Mouse (Mus musculus): Measurements from ENCODE around the gene Rps15. TPM values are rescaled to one million over a fixed set of nuclear protein-coding genes. Genes with fewer than 3 reads are reported as not detected.
A peak's percentile ranks its signal among the peaks of the same experiment; 100 is the strongest.

Gene Rps15
- polyA plus RNA-seq, 1 experiment: 1,616 TPM

DNA sequence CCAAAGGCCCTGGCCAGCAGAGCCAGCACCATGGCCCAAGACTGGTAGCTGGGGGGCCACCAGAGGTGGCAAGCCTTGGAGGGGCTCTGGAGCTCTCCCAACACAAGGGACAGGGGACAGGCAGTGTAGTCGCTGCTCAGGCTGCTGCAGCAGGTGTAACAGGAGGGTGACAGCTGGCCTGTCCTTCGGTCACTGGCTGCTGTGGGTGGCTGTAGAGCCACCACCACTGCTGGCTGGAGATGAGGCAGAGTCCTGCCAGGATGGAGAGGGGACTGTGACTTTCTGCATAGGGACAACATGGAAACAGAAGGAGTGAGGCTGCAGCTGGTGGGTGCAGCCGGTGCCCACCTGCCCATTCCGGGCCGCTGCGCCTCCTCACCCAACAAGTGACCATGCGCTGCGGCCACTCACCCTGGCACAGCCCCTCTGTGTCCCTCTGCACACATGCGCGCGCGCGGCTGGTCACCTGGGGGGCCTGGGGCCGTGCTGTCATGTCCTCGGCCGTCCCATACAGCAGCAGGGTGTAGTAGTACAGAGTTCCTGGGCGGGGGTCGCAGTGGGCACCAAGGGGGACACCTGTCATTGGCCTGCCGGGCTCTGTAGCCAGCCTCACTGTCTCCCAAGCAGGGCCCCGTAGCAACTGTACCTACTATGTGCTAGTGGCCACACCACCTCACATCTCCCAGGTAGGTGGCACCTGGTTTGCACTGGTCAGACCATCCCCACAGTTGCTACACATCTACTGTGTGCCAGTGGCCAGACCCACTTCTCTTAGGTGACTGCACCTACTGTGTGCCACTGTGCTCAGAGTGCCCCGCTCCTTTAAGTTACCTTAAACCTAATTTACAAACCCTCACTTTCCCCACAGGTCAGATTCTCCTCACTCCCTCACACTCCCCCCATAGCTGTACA, 29.7 kb downstream of the Rps15 start:
- H3K4me3 ChIP-seq (ENCODE audit: insufficient read depth, low read length): peak overlapping the region; percentile 93
- peak overlapping the region; percentile 91 for H3K27ac ChIP-seq (ENCODE audit: insufficient read depth, low read depth, low read length)

GRCm38 (mm10) chr10:80322811-80323211, 30.6 kb downstream of the Rps15 start:
- Histone ChIP-seq H3K4me3 (ENCODE audit: insufficient read depth, low read length) (peak overlapping the region; percentile 93), H3K4me1 (ENCODE audit: control insufficient read depth, insufficient read depth, low read length) (peaks cover 16% of the 10 kb centered on the region), H3K27ac (ENCODE audit: insufficient read depth, low read depth, low read length) (peak overlapping the region; percentile 8; the same call in 1 of the 2 replicates)
- TF ChIP-seq POLR2A (IDR thresholded peaks at IDR 0.05; ENCODE audit: borderline replicate concordance, low read depth, low read length) (no peak), CTCF (IDR thresholded peaks at IDR 0.05; ENCODE audit: low read depth, low read length) (peak; percentile 34; the same call in 1 of the 2 replicates)

More for the DNA sequence above, 29.7 kb downstream of the Rps15 start:
- H3K4me1 ChIP-seq (ENCODE audit: control insufficient read depth, insufficient read depth, low read length): peaks cover 19% of the 10 kb centered on the region
- no peak for TF ChIP-seq POLR2A (IDR thresholded peaks at IDR 0.05; ENCODE audit: borderline replicate concordance, low read depth, low read length)
- TF ChIP-seq CTCF (IDR thresholded peaks at IDR 0.05; ENCODE audit: low read depth, low read length): no peak

GRCm38 (mm10) chr10:80323261-80324119, 31.2 kb downstream of the Rps15 start:
- Histone ChIP-seq H3K4me1 (ENCODE audit: control insufficient read depth, insufficient read depth, low read length) (peaks cover 16% of the 10 kb centered on the region), H3K4me3 (ENCODE audit: insufficient read depth, low read length) (peak overlapping the region; percentile 93), H3K27ac (ENCODE audit: insufficient read depth, low read depth, low read length) (peak overlapping the region; percentile 45)
- no peak for TF ChIP-seq POLR2A (IDR thresholded peaks at IDR 0.05; ENCODE audit: borderline replicate concordance, low read depth, low read length)
- TF ChIP-seq CTCF (IDR thresholded peaks at IDR 0.05; ENCODE audit: low read depth, low read length): no peak

GRCm38 (mm10) chr10:80324120-80325037, 32.1 kb downstream of the Rps15 start:
- Histone ChIP-seq H3K27ac (ENCODE audit: insufficient read depth, low read depth, low read length) (no peak overlapping the region), H3K4me3 (ENCODE audit: insufficient read depth, low read length) (peak overlapping the region; percentile 93; the same call in 1 of the 2 replicates), H3K4me1 (ENCODE audit: control insufficient read depth, insufficient read depth, low read length) (peaks cover 12% of the 10 kb centered on the region)
- TF ChIP-seq CTCF (IDR thresholded peaks at IDR 0.05; ENCODE audit: low read depth, low read length): no peak

- TF ChIP-seq POLR2A (IDR thresholded peaks at IDR 0.05; ENCODE audit: borderline replicate concordance, low read depth, low read length) (no peak), CTCF (IDR thresholded peaks at IDR 0.05; ENCODE audit: low read depth, low read length) (no peak)
- Histone ChIP-seq H3K4me1 (ENCODE audit: control insufficient read depth, insufficient read depth, low read length) (peaks cover 10% of the 10 kb centered on the region), H3K4me3 (ENCODE audit: insufficient read depth, low read length) (no peak overlapping the region), H3K27ac (ENCODE audit: insufficient read depth, low read depth, low read length) (no peak overlapping the region)
These were observed 32.8 kb downstream of the Rps15 start for GRCm38 (mm10) chr10:80325045-80325444.

DNA sequence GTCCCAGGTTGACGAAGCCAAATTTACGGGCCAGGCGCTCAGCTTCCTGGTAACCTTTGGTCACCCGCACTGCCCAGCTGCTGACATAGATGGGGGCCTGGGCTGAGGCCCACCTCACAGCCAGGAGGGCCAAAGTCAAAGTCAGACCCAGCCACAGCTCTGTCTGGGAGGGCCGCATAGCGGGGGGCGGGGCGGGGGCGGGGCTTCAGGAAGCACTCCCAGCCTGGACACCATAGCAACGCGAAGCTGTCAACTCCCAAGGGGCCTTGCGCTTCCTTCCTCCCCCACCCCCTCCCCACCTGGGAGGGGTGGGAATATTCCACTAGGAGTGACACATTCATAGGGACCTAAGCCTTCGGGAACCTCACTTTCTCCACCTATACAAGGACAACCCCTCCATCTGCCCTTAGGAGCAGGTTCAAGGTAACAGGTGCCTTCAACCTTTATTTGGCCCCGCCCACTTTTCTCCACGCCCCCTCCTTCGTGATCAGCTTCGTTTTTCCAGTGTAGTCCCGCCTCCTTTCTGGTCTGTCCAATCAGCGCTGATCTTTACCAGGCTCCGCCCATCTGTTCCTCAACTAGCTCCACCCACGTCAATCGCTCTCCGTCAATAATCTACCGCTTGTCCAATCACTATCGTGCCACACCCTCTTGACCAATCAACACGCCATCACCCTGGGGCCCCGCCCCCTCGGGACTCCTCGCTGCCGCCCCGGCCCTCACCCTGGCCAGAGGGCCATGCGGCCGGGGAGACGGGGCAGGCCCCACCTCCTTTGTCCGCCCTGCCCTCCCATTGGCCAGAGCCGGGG, 37.2 kb downstream of the Rps15 start, which contains the start of the genes Pcsk4 and Reep6:
Gene Pcsk4, minus strand, starts transcription at position 226 of the 809 bp plus-strand sequence.
Gene Reep6, plus strand, starts transcription at position 681 of the 809 bp plus-strand sequence.
- no peak for TF ChIP-seq POLR2A (IDR thresholded peaks at IDR 0.05; ENCODE audit: borderline replicate concordance, low read depth, low read length)
- no peak for TF ChIP-seq CTCF (IDR thresholded peaks at IDR 0.05; ENCODE audit: low read depth, low read length)
- peaks cover 5% of the 10 kb centered on the region; the same call in 1 of the 2 replicates for H3K4me1 ChIP-seq (ENCODE audit: control insufficient read depth, insufficient read depth, low read length)
- H3K4me3 ChIP-seq (ENCODE audit: insufficient read depth, low read length): peak within 1 kb of the TSS; percentile 60

GRCm38 (mm10) chr10:80330084-80330483, 37.8 kb downstream of the Rps15 start:
- H3K4me1 ChIP-seq (ENCODE audit: control insufficient read depth, insufficient read depth, low read length): peaks cover 5% of the 10 kb centered on the region; the same call in 1 of the 2 replicates
- TF ChIP-seq POLR2A (IDR thresholded peaks at IDR 0.05; ENCODE audit: borderline replicate concordance, low read depth, low read length) (no peak), CTCF (IDR thresholded peaks at IDR 0.05; ENCODE audit: low read depth, low read length) (no peak)
- peak overlapping the region; percentile 60 for H3K4me3 ChIP-seq (ENCODE audit: insufficient read depth, low read length)
- H3K27ac ChIP-seq (ENCODE audit: insufficient read depth, low read depth, low read length): no peak overlapping the region

More for the DNA sequence above, 37.2 kb downstream of the Rps15 start, which contains the start of the genes Pcsk4 and Reep6:
- no peak within 1 kb of the TSS for H3K27ac ChIP-seq (ENCODE audit: insufficient read depth, low read depth, low read length)

DNA sequence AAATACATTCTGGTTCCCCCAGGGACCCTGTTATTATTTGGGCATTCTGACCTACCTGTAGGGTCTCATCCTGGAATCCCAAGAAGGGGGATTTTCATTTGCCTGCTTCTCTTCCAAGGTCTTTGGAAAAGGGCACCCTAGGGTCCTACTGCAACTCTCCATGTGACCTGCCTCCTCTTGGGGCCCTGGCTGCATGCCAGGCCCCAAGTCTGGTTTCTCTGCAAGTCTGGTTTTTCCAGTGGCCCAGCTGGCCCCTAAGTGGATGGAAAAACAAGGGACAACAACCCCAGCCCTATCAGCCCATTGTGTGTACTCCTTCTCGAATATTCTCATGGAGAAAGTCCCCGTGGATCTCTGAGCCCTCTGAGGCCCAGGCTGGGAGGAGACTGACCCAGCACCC, 38.6 kb downstream of the Rps15 start:
- Histone ChIP-seq H3K4me1 (ENCODE audit: control insufficient read depth, insufficient read depth, low read length) (peaks cover 5% of the 10 kb centered on the region; the same call in 1 of the 2 replicates), H3K27ac (ENCODE audit: insufficient read depth, low read depth, low read length) (no peak overlapping the region), H3K4me3 (ENCODE audit: insufficient read depth, low read length) (no peak overlapping the region)
- TF ChIP-seq CTCF (IDR thresholded peaks at IDR 0.05; ENCODE audit: low read depth, low read length) (no peak), POLR2A (IDR thresholded peaks at IDR 0.05; ENCODE audit: borderline replicate concordance, low read depth, low read length) (no peak)
